Mouse (Mus musculus) lung, adult 2 months (tissue): ENCODE measurements at regions not wholly inside any gene's neighbourhood (a gene's known extent, or its start where the extent isn't known, plus 50 kb on each side); places are given as distances from the start of the nearest gene placed in this dataset.

ENCODE experiments used
- CTCF ChIP-seq: fragments of 200-500 bp; IDR thresholded peaks from 2 replicates; pipeline ENCODE4 v1.5.1; 2011; ENCODE audit warnings: mild to moderate bottlenecking, low read length, control low read depth; ENCODE audit not compliant: insufficient read depth
- POLR2A ChIP-seq: fragments of 200-500 bp; IDR thresholded peaks from 2 replicates; pipeline ENCODE4 v1.6.1; 2011; ENCODE audit warnings: low read depth, mild to moderate bottlenecking, control low read depth, low read length, borderline replicate concordance; ENCODE audit errors: extremely low read depth

- TF ChIP-seq POLR2A (no peak), CTCF (no peak)
These were observed 95.6 kb downstream of the Gm10604 start for GRCm38 (mm10) chr4:11885499-11885898.
